Mouse (Mus musculus) thymus, adult 2 months (tissue): ENCODE results near the gene Rsad1.

Experiments
- CTCF ChIP-seq: fragments of 200-500 bp; IDR thresholded peaks from 2 replicates; pipeline ENCODE4 v1.5.1; 2012; ENCODE audit warnings: mild to moderate bottlenecking, control low read depth, low read length, moderate library complexity, borderline replicate concordance; ENCODE audit not compliant: control insufficient read depth, poor library complexity, insufficient read depth; ENCODE audit errors: extremely low read depth
- POLR2A ChIP-seq: fragments of 200-500 bp; IDR thresholded peaks from 2 replicates; pipeline ENCODE4 v1.6.1; 2012; ENCODE audit warnings: mild to moderate bottlenecking, low read length, control low read depth, moderate library complexity; ENCODE audit not compliant: control insufficient read depth, poor library complexity, insufficient read depth; ENCODE audit errors: extremely low read depth

- TF ChIP-seq CTCF: no peak
- TF ChIP-seq POLR2A: no peak
These were observed 27.7 kb downstream of the Rsad1 start, which contains the start of gene Mycbpap for GRCm38 (mm10) chr11:94521219-94521843.
